Comparison of ENCODE assay signal across 25 mouse cellular contexts in the genomic region with DNA sequence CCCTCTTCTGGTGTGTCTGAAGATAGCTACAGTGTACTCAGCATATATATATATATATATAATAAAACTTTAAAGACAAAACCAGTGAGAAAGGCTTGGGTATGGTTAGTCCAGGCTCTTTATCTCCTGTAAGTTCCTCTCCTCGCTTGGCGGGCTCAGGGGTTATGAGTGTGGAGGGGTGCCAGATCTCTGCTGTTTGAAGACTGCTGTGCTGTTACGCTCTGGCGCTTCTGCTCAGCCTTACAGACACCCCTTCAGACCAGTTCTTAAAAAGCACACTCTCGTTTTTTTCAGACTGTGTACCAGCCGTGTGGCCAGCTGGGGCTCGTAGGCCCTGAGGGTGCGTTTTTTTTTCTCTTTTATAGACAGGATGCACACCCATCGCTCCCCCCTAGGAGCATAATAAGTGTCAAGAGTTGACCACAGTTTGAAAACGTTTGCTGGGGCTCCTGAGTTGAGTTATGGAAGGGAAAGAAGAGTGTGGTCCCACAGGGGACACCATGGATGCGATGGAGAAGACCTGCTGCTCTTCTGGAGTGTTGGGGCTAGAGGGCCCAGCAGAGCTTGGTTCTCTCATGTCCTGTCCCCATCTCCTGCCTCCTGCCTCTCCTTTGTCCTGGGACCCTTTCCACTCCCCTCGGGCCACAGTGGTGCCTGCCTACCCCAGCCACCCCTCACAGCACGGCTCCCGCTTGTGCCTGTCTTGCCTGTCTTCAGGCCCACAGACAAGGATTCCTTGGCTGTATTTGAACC. TPM values are rescaled to one million over a fixed set of nuclear protein-coding genes. Genes with fewer than 3 reads are reported as not detected.
DNase-seq lines count a peak whose midpoint lies in the region; ATAC-seq and TF ChIP-seq lines count a peak whose summit lies in the region.
"Had no signal": no experiment of that assay in that cellular context is flagged by ENCODE, and none has a peak within 500 bp of the region (broad histone marks: within the 10 kb centered on the region; RNA-seq: fewer than 3 reads in every experiment).

No protein-coding gene starts in this region.

- no peak for TF ChIP-seq POLR2A in spleen, adult 2 months (IDR thresholded peaks at IDR 0.05; ENCODE audit: low read depth, low read length)

- H3K9me3 ChIP-seq in hindbrain, embryonic 10.5 days = no peaks in the 10 kb centered on the region
- no peaks in the 10 kb centered on the region for H3K9me3 ChIP-seq in hindbrain, embryonic 16.5 days (ENCODE audit: control insufficient read depth, low read length)
- H3K9me3 ChIP-seq in liver, embryonic 14.5 days (ENCODE audit: control insufficient read depth, low read length) = no peaks in the 10 kb centered on the region
- H3K9me3 ChIP-seq: kidney, embryonic 15.5 days had no signal

- H3K4me2 ChIP-seq in hindbrain, embryonic 16.5 days (ENCODE audit: low read length) = no peak overlapping the region
- H3K4me2 ChIP-seq in liver, embryonic 14.5 days (ENCODE audit: low read depth) = no peak overlapping the region
- H3K4me2 ChIP-seq: kidney, embryonic 15.5 days had no signal

- no peak overlapping the region for H3K9ac ChIP-seq in hindbrain, embryonic 16.5 days (ENCODE audit: low read depth, low read length)
- H3K9ac ChIP-seq in liver, embryonic 14.5 days (replicated peaks) = no peak overlapping the region
- H3K9ac ChIP-seq: forebrain, postnatal 0 days; kidney, embryonic 15.5 days had no signal

- 73% methylated on average over 14 of the region's 14 CpGs for WGBS in hindbrain, embryonic 10.5 days
- WGBS in hindbrain, embryonic 16.5 days = 62% methylated on average over 14 of the region's 14 CpGs
- WGBS in spleen, adult 2 months = 20% methylated on average over 14 of the region's 14 CpGs
- 50% methylated on average over 14 of the region's 14 CpGs for WGBS in liver, embryonic 14.5 days (ENCODE audit: insufficient replicate concordance)

- no peak overlapping the region for H3K4me3 ChIP-seq in hindbrain, embryonic 10.5 days
- no peak overlapping the region for H3K4me3 ChIP-seq in hindbrain, embryonic 16.5 days (ENCODE audit: low read length)
- no peak overlapping the region for H3K4me3 ChIP-seq in spleen, adult 2 months (ENCODE audit: extremely low read depth, insufficient read depth, insufficient read length)
- no peak overlapping the region for H3K4me3 ChIP-seq in liver, embryonic 14.5 days (ENCODE audit: insufficient read depth in 1 of 2, low read depth in 2 of 2, low read length in 2 of 2)
- H3K4me3 ChIP-seq: kidney, embryonic 15.5 days had no signal

- no peaks in the 10 kb centered on the region for H3K27me3 ChIP-seq in hindbrain, embryonic 10.5 days (ENCODE audit: insufficient read depth, poor library complexity, severe bottlenecking)
- H3K27me3 ChIP-seq in hindbrain, embryonic 16.5 days (replicated peaks; ENCODE audit: control insufficient read depth, insufficient read depth, low read length) = no peaks in the 10 kb centered on the region
- H3K27me3 ChIP-seq in spleen, adult 2 months (ENCODE audit: control insufficient read depth, insufficient read depth, low read length) = no peaks in the 10 kb centered on the region
- H3K27me3 ChIP-seq in liver, embryonic 14.5 days (ENCODE audit: control insufficient read depth, insufficient read depth, low read length) = no peaks in the 10 kb centered on the region
- H3K27me3 ChIP-seq: kidney, embryonic 15.5 days had no signal

- no peak for ATAC-seq in hindbrain, embryonic 16.5 days
- no peak for ATAC-seq in liver, embryonic 14.5 days (ENCODE audit: insufficient read depth)
- ATAC-seq: forebrain, postnatal 0 days had no signal

- TF ChIP-seq EP300 in liver, embryonic 14.5 days (IDR thresholded peaks at IDR 0.05; ENCODE audit: low read depth) = no peak

- no peaks in the 10 kb centered on the region for H3K36me3 ChIP-seq in hindbrain, embryonic 10.5 days
- H3K36me3 ChIP-seq in hindbrain, embryonic 16.5 days (ENCODE audit: control insufficient read depth, insufficient read depth, low read length) = no peaks in the 10 kb centered on the region
- no peaks in the 10 kb centered on the region for H3K36me3 ChIP-seq in spleen, adult 2 months (ENCODE audit: control insufficient read depth, insufficient read depth, low read length)
- peaks cover 29% of the 10 kb centered on the region for H3K36me3 ChIP-seq in liver, embryonic 14.5 days (replicated peaks; ENCODE audit: control insufficient read depth, insufficient read depth, low read depth)
- H3K36me3 ChIP-seq: kidney, embryonic 15.5 days had no signal

- peak overlapping the region; percentile 30; the same call in 1 of the 2 replicates for H3K27ac ChIP-seq in hindbrain, embryonic 10.5 days
- H3K27ac ChIP-seq in hindbrain, embryonic 16.5 days (ENCODE audit: low read depth, low read length) = no peak overlapping the region
- peak overlapping the region; percentile 5; the same call in 1 of the 2 replicates for H3K27ac ChIP-seq in spleen, adult 2 months (ENCODE audit: insufficient read depth, low read length)
- peak overlapping the region; percentile 20 for H3K27ac ChIP-seq in liver, embryonic 14.5 days
- H3K27ac ChIP-seq: kidney, embryonic 15.5 days; stomach, postnatal 0 days had no signal

- intact Hi-C loops in gastrocnemius, postnatal 14 days (cut with DNase I; ENCODE audit: low total_unique reads) = no loop called here

- no peak for TF ChIP-seq CTCF in spleen, adult 2 months (IDR thresholded peaks at IDR 0.05; ENCODE audit: extremely low read depth, insufficient read depth, insufficient read length, insufficient replicate concordance)
- 0 out of 2 replicates have a peak, but pooled peaks have one; percentile 10 for TF ChIP-seq CTCF in liver, embryonic 14.5 days (IDR thresholded peaks at IDR 0.05; ENCODE audit: low read depth)

- no peak for DNase-seq in hindbrain, embryonic 10.5 days (ENCODE audit: low spot score)
- DNase-seq in spleen, adult 2 months (ENCODE audit: low read depth in 1 of 2, low spot score in 2 of 2) = no peak
- no peak for DNase-seq in spleen, adult 12 weeks (ENCODE audit: low spot score)
- no peak for DNase-seq in liver, embryonic 14.5 days (ENCODE audit: low read depth in 3 of 3, low spot score in 3 of 3)
- no peak for DNase-seq in right cerebral cortex, postnatal 25 days
- DNase-seq in gastrocnemius, postnatal 14 days = no peak
- DNase-seq: adrenal gland, postnatal 25 days; B cell, adult 2 months; cerebellum, adult 9-11 months; forebrain, postnatal 0 days; gastrocnemius, postnatal 10 days; heart, postnatal 10 days; layer of hippocampus, adult 9-11 months; lung, postnatal 36 days; midbrain, embryonic 14.5 days; spleen, adult 18-20 months; thymus, postnatal 36 days had no signal

- H3K4me1 ChIP-seq in hindbrain, embryonic 10.5 days (replicated peaks) = peaks cover 28% of the 10 kb centered on the region
- no peaks in the 10 kb centered on the region for H3K4me1 ChIP-seq in hindbrain, embryonic 16.5 days (ENCODE audit: control insufficient read depth, insufficient read depth, low read depth, low read length)
- H3K4me1 ChIP-seq in spleen, adult 2 months (ENCODE audit: control insufficient read depth, insufficient read depth, insufficient read length) = peaks cover 10% of the 10 kb centered on the region
- peaks cover 59 to 69% of the 10 kb centered on the region in 2 experiments for H3K4me1 ChIP-seq in liver, embryonic 14.5 days (replicated peaks; ENCODE audit: control insufficient read depth in 2 of 2, insufficient read depth in 2 of 2, low read length in 1 of 2)

RNA-seq across cellular contexts. Expression of a gene that starts 15.8 kb away (rescaled TPM):
- polyA plus RNA-seq in hindbrain, embryonic 10.5 days (2016; fragmentation: Nextera tagmentation; extraction: Ambion mirVana) = 3.4 and 4.7 TPM in 2 replicates
- polyA plus RNA-seq in hindbrain, embryonic 16.5 days (2015; fragmentation: Nextera tagmentation; extraction: Ambion mirVana) = not detected in 2 replicates
- polyA plus RNA-seq in spleen, adult 2 months (2012; rRNA removed) = 22.1 and 31.1 TPM in 2 replicates
- polyA plus RNA-seq in liver, embryonic 14.5 days (2012; rRNA removed) = 72.5 and 86.9 TPM in 2 replicates
- 89.2 and 107 TPM in 2 replicates for polyA plus RNA-seq in liver, embryonic 14.5 days (2014; fragmentation: Nextera tagmentation; extraction: Ambion mirVana)
- not detected for total RNA-seq in gastrocnemius, postnatal 14 days (2021)
- total RNA-seq: adrenal gland, postnatal 25 days; forebrain, postnatal 0 days; heart, postnatal 10 days; left cerebral cortex, postnatal 10 days; liver, adult 2 months had no signal
- polyA plus RNA-seq: forebrain, postnatal 0 days; liver, adult 2 months had no signal

RNA-seq across cellular contexts. Expression of a gene that starts 22.4 kb away (rescaled TPM):
- polyA plus RNA-seq in hindbrain, embryonic 10.5 days (2016; fragmentation: Nextera tagmentation; extraction: Ambion mirVana) = 59.8 and 61.0 TPM in 2 replicates
- 39.5 and 44.1 TPM in 2 replicates for polyA plus RNA-seq in hindbrain, embryonic 16.5 days (2015; fragmentation: Nextera tagmentation; extraction: Ambion mirVana)
- polyA plus RNA-seq in spleen, adult 2 months (2012; rRNA removed) = 13.3 and 15.4 TPM in 2 replicates
- polyA plus RNA-seq in liver, embryonic 14.5 days (2012; rRNA removed) = 10.0 and 11.6 TPM in 2 replicates
- polyA plus RNA-seq in liver, embryonic 14.5 days (2014; fragmentation: Nextera tagmentation; extraction: Ambion mirVana) = 7.6 and 9.0 TPM in 2 replicates
- 1 to 10 TPM; 7.1 to 7.4 TPM for total RNA-seq in gastrocnemius, postnatal 14 days (2021)

RNA-seq across cellular contexts. Expression of a gene that starts 35.1 kb away (rescaled TPM):
- 21.8 and 23.8 TPM in 2 replicates for polyA plus RNA-seq in hindbrain, embryonic 10.5 days (2016; fragmentation: Nextera tagmentation; extraction: Ambion mirVana)
- 28.8 and 30.6 TPM in 2 replicates for polyA plus RNA-seq in hindbrain, embryonic 16.5 days (2015; fragmentation: Nextera tagmentation; extraction: Ambion mirVana)
- polyA plus RNA-seq in spleen, adult 2 months (2012; rRNA removed) = 12.1 and 12.5 TPM in 2 replicates
- 4.5 and 5.4 TPM in 2 replicates for polyA plus RNA-seq in liver, embryonic 14.5 days (2012; rRNA removed)
- polyA plus RNA-seq in liver, embryonic 14.5 days (2014; fragmentation: Nextera tagmentation; extraction: Ambion mirVana) = 5.3 and 7.5 TPM in 2 replicates
- 10 to 100 TPM; 16.5 to 19.5 TPM for total RNA-seq in gastrocnemius, postnatal 14 days (2021)

RNA-seq across cellular contexts. Expression of a gene that starts 42.8 kb away (rescaled TPM):
- not detected in 2 replicates for polyA plus RNA-seq in hindbrain, embryonic 10.5 days (2016; fragmentation: Nextera tagmentation; extraction: Ambion mirVana)
- polyA plus RNA-seq in hindbrain, embryonic 16.5 days (2015; fragmentation: Nextera tagmentation; extraction: Ambion mirVana) = not detected in 2 replicates
- 1,405 and 1,688 TPM in 2 replicates for polyA plus RNA-seq in spleen, adult 2 months (2012; rRNA removed)
- 0.10 and 0.19 TPM in 2 replicates for polyA plus RNA-seq in liver, embryonic 14.5 days (2012; rRNA removed)
- polyA plus RNA-seq in liver, embryonic 14.5 days (2014; fragmentation: Nextera tagmentation; extraction: Ambion mirVana) = 0.39 TPM in 1 of 2 replicates, not detected in the other
- not detected for total RNA-seq in gastrocnemius, postnatal 14 days (2021)
- total RNA-seq: forebrain, postnatal 0 days; gastrocnemius, postnatal 10 days; heart, adult 8-10 months; heart, postnatal 10 days; left cerebral cortex, postnatal 10 days had no signal
- polyA plus RNA-seq: embryonic facial prominence, embryonic 11.5 days; forebrain, postnatal 0 days; midbrain, embryonic 14.5 days; neural tube, embryonic 11.5 days had no signal
